Comparison of ENCODE assay signal across 13 mouse cellular contexts in genomic region chr2:66117686-66118085, GRCm38 (mm10). TPM values are rescaled to one million over a fixed set of nuclear protein-coding genes. Genes with fewer than 3 reads are reported as not detected.
DNase-seq lines count a peak whose midpoint lies in the region; ATAC-seq and TF ChIP-seq lines count a peak whose summit lies in the region.
"Had no signal": no experiment of that assay in that cellular context is flagged by ENCODE, and none has a peak within 500 bp of the region (broad histone marks: within the 10 kb centered on the region; RNA-seq: fewer than 3 reads in every experiment).

No protein-coding gene starts in this region.

- intact Hi-C loops in gastrocnemius, postnatal 36 days (cut with DNase I), result no loop called here

- H3K27me3 ChIP-seq in kidney, adult 2 months (replicated peaks; ENCODE audit: control insufficient read depth, insufficient read depth, low read length), result no peaks in the 10 kb centered on the region
- H3K27me3 ChIP-seq in kidney, embryonic 16.5 days (ENCODE audit: insufficient read depth, low read length), result no peaks in the 10 kb centered on the region
- H3K27me3 ChIP-seq: CH12.LX had no signal

- no peak overlapping the region for H3K9ac ChIP-seq in kidney, embryonic 16.5 days (replicated peaks; ENCODE audit: low read length)
- H3K9ac ChIP-seq: liver, embryonic 13.5 days; midbrain, embryonic 12.5 days had no signal

- no peak for TF ChIP-seq CTCF in kidney, adult 2 months (conservative IDR thresholded peaks at IDR 0.05; ENCODE audit: insufficient read depth, insufficient read length, low read depth, low read length)

- H3K36me3 ChIP-seq in kidney, adult 2 months (ENCODE audit: control insufficient read depth, insufficient read depth, low read length), result no peaks in the 10 kb centered on the region
- H3K36me3 ChIP-seq in kidney, embryonic 16.5 days (ENCODE audit: insufficient read depth, low read length), result no peaks in the 10 kb centered on the region
- H3K36me3 ChIP-seq: liver, embryonic 13.5 days; midbrain, embryonic 12.5 days had no signal

- ATAC-seq in kidney, embryonic 16.5 days (ENCODE audit: low FRiP score, low TSS enrichment), result no peak

- WGBS in kidney, adult 2 months, result 51% methylated on average over 3 of the region's 3 CpGs
- WGBS in kidney, embryonic 16.5 days, result 47% methylated on average over 3 of the region's 3 CpGs

- H3K4me3 ChIP-seq in kidney, adult 2 months (ENCODE audit: insufficient read depth, low read depth, low read length), result no peak overlapping the region
- H3K4me3 ChIP-seq in kidney, embryonic 16.5 days (ENCODE audit: low read length), result no peak overlapping the region
- H3K4me3 ChIP-seq: erythroblast, embryonic 14.5 days; liver, embryonic 13.5 days; midbrain, embryonic 12.5 days had no signal

- TF ChIP-seq POLR2A in kidney, adult 2 months (IDR thresholded peaks at IDR 0.05; ENCODE audit: low read depth, low read length), result no peak

- no peaks in the 10 kb centered on the region for H3K9me3 ChIP-seq in kidney, embryonic 16.5 days (ENCODE audit: low read length)
- H3K9me3 ChIP-seq: liver, embryonic 13.5 days; midbrain, embryonic 12.5 days had no signal

- DNase-seq in gastrocnemius, postnatal 25 days, result peak; percentile 14
- no peak for DNase-seq in gastrocnemius, postnatal 36 days
- DNase-seq in kidney, adult 2 months, result peak; percentile 87
- peak; percentile 20 for DNase-seq in fibroblast of lung, adult 2 months (ENCODE audit: low read depth)
- DNase-seq in kidney, postnatal 14 days, result peak; percentile 67
- DNase-seq in spleen, adult 18-20 months, result no peak
- DNase-seq: cerebellum, adult 9-11 months; liver, embryonic 13.5 days; thymus, adult 2 months had no signal

- peak overlapping the region; percentile 55 for H3K27ac ChIP-seq in kidney, adult 2 months (ENCODE audit: insufficient read depth, low read depth, low read length)
- H3K27ac ChIP-seq in kidney, embryonic 16.5 days (ENCODE audit: low read length), result no peak overlapping the region
- H3K27ac ChIP-seq: liver, embryonic 13.5 days; midbrain, embryonic 12.5 days had no signal

- peaks cover 6% of the 10 kb centered on the region; the same call in 1 of the 2 replicates for H3K4me1 ChIP-seq in kidney, adult 2 months (ENCODE audit: control insufficient read depth, insufficient read depth, low read length)
- 0 out of 2 replicates have a peak, but pooled peaks cover 6% of the 10 kb centered on the region for H3K4me1 ChIP-seq in kidney, embryonic 16.5 days (ENCODE audit: insufficient read depth, low read length)
- H3K4me1 ChIP-seq: liver, embryonic 13.5 days had no signal

- H3K4me2 ChIP-seq in kidney, embryonic 16.5 days (replicated peaks; ENCODE audit: low read depth, low read length), result no peak overlapping the region
- H3K4me2 ChIP-seq: liver, embryonic 13.5 days; midbrain, embryonic 12.5 days had no signal

RNA-seq across cellular contexts. Expression of gene Galnt3, which starts 7.1 kb away (rescaled TPM):
- total RNA-seq in gastrocnemius, postnatal 25 days (2021), result not detected
- total RNA-seq in gastrocnemius, postnatal 36 days (2021), result not detected
- 17.9 and 21.0 TPM in 2 replicates for polyA plus RNA-seq in kidney, adult 2 months (2012; rRNA removed)
- 11.4 and 13.6 TPM in 2 replicates for polyA plus RNA-seq in kidney, embryonic 16.5 days (2015; fragmentation: Nextera tagmentation; extraction: Ambion mirVana)
- polyA plus RNA-seq: erythroblast, embryonic 14.5 days had no signal

Comparison
In these comparisons a context has a peak if more than half of its experiments do, and no peak if none do; other contexts are left out.
1. DNase-seq: peak in gastrocnemius, postnatal 25 days (single experiment), kidney, adult 2 months (single experiment), fibroblast of lung, adult 2 months (single experiment) and kidney, postnatal 14 days (single experiment); none in gastrocnemius, postnatal 36 days (0 of 2) and spleen, adult 18-20 months (0 of 2).